Mouse (Mus musculus) layer of hippocampus, adult 9-10 months (tissue): Measurements from ENCODE around the gene Hes2.

Source experiments
- DNase-seq: peaks from one replicate; pipeline ENCODE4 v3.0.0; 2022; ENCODE audit warnings: low spot score

The Hes2 gene

DNA sequence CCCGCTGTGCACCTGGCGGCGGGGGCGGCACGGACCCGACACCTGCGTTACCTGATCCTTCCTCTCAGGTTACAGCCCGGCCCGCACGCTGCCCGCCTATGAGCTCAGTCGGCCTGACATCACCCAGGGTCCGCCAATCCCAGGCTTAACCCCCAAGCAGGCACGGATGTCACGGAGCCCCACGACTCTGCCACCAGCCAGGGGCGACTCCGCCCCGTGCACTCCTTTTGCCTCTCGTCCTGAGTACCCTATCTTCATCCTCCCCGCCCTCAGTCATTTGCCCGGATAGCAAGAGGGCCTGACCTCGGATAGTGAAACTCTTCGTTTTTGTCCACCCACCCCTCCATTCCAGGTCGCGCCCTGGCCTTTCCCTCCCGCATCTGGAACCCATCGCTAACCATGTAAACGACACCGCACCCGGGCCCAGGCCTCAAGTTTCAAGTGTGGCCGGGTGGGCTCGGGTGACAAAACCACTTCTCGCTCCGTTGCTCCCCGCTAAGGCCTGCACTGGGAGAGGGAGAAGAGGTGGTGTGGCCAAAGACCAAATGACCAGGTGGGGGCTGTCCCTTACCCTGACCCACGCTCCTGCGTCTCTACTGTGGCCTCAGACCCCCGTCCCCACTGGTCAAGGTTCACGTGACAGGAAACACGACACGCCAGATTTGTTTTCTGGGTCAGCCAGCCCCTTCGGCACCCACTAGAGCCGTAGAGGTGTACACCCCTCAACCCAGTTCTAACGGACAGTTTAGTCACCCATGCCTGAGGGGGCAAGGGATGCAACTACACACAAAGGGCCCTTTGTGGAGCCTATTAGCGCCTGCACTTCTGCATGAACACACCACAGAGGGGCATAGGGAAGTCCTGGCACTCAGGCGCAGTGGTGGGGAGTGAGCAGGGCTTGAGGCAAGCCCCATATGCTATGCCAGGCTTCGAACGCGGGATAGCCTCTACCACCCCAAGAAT, 26.6 kb upstream of the Hes2 start:
- DNase-seq, result no peak

DNA sequence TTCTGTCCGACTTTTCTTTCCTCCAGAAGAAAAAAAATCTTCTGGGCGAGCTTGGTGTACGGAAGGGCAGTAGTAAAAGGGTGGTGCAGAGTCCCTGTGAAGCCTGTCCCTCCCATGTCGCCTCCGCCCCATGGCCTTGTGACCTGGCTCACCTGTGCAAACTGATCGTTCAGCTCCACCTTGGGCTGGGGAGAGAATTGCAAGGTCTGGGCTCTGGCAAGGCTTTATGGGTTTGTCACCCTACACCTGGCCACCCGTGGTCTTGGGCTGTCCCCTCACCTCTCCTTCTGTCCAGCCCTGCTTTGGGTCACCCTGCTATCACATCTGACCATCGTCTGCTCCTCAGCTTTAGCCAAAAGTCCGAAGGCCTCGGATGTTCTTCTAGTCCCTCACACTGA, 25.9 kb upstream of the Hes2 start:
- no peak for DNase-seq

DNA sequence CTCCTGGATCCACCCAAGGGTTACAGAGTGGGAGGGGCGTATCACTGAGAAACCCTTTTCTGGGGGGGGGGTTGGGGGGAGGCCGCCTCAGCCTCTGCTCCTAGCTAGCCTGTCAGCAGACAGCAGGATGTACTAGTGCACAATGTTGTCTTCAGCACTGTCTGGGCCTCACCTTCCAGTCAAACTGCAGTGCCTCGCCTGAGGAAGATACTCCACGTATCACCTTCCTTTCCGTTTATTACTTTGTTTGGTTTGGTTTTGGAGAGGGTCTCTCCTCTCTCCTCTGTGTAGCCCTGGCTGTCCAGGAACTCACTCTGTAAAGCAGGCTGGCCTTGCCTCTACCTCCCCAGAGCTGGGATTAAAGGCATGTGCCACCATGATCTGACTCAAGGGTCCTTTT, 25.5 kb upstream of the Hes2 start:
- no peak for DNase-seq

DNA sequence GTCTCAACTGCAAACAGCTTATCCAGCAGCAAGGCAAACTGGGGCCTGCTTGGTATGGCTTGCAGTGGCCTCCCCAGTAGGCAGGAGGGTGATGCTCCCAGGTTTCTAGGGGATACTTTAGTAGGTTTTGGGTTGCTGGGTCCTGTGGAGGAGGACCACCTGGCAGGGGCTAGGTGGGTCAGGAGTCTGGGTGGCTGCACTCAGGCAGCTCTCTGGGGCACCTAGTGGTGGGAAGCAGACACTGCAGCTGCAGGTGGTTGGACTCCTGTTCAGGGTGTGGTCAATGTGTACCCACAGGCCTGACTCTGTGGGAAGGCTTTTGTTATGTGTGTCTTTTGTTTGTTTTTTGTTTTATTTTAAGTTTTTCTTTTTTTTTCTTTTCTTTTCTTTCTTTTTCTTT, 24.2 kb upstream of the Hes2 start:
- DNase-seq, result no peak

DNA sequence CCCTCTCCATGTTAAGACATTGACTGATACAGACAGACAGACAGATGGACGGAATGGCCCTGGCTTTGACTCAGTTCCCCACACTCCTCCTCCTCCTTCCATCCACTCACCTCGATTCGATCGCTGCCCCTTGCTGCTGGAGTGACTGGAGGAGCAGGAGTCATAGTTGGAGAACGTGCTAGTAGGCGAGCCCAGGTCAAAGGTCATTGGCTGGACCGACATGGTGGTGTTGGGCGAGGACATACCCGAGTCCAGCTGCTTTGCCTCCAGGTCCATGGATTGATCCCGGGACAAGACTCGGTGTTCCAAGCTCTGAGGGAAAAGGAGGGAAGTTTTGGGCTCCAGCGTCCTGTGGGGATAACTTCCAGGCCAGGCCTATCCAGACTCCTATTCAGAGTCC, 23.3 kb upstream of the Hes2 start:
- DNase-seq, result no peak

DNA sequence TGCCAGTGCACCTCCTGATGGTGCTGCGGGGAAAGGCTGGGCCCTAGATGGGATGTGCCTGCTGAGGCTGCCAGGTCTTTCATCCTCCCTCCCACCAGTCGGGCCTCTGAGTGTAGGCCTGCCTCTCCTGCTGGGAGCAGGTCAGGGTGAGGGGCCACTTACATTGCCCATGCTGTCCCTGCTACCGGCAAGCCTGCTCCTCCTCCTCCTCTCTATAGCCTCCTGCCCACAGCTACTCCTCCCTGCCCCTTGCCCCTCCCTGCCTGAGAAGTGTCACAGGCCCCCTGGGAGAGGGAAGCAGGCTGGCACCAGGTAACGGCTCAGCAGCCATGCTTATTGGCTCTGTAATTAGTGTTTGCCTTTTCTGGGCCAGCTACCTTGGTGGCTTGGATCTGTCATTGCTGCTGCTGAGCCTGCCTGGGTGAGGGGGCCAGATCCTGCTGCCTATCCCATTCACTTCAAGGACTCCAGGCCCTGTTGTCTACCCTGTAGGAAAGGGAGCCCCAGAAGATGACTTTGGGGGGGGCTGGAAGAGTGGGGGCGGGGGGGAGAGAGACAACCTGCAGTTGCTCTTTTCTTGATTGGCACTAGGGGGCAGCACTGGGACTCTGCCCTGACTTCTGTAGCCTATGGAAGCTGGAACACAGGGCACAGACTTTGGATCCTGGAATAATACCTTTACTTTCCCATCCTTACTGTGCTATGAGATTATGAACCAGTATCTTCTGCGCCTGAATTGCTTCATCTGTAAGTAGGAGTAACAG, 22.4 kb upstream of the Hes2 start:
- DNase-seq, result no peak

DNA sequence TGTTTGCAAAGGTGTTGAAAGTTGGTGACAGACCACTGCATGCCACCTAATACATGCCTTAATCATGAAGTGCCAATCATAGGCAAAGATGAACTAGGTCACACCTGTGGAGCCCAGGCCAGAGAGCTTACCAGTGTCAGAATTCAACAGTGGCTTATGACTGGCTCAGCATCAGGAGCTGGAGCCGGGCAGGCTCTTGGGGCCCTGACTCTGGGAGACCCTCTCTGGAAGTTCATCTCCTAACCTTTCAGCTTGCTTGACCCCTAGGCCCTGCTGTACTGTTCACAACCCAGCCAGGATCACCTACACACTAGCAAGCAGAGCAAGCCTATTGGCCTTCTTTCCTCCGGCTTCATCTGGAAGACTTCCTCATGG, 21.8 kb upstream of the Hes2 start:
- no peak for DNase-seq

DNA sequence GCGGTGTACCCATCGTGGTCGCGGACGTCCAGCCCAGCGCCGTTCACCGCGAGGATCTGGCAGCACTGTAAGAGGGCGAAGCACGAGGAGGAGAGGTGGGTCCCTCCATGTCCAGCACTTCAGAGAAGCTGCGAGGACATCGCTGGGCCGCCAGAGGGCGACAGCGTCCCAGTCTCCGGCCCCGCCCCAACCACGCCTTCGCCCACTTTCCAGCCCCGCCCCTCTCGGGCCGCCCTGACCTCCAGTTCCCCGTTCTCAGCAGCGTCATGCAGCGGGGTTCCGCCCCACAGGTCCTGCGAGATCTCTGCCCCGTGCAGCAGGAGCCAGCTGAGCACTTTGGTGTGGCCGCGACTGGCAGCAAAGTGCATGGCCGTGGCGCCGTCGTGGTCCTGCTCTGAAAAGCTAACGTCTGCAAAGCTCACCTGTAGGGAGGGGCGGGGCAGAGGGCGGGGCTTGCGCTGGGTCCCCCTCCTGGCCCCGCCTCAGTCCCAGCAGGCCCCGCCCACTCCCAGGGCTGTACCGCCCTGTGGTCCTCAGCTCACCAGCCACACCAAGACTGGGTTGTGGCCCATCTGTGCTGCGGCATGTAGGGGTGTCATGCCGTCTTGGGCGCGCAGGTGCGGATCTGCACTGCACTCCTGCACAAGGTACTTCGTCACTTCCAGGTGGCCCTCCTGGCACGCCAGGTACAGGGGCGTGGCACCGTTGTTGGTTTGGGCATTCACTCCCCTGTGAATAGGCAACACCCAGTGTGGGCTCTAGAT, 20.0 kb upstream of the Hes2 start:
- DNase-seq, result peak; percentile 54

DNA sequence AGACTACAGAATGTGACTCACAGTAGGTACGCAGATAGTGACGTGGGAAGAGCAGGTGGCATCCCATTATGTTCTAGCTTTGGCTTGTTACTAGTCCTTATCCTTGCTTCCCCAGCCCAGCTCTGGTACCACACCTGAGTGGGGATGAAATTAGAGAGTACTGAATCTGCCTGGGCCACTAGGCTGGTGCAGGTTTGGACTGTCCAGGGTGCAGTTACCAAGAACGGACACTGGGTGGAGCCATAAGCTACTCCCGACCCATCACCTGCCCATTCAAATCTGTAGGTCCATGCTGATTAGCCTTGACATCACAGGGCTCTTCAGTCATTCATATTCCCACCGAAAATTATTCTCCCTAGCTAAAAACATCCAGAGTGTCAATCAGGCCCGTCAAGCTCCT, 18.2 kb upstream of the Hes2 start:
- no peak for DNase-seq

DNA sequence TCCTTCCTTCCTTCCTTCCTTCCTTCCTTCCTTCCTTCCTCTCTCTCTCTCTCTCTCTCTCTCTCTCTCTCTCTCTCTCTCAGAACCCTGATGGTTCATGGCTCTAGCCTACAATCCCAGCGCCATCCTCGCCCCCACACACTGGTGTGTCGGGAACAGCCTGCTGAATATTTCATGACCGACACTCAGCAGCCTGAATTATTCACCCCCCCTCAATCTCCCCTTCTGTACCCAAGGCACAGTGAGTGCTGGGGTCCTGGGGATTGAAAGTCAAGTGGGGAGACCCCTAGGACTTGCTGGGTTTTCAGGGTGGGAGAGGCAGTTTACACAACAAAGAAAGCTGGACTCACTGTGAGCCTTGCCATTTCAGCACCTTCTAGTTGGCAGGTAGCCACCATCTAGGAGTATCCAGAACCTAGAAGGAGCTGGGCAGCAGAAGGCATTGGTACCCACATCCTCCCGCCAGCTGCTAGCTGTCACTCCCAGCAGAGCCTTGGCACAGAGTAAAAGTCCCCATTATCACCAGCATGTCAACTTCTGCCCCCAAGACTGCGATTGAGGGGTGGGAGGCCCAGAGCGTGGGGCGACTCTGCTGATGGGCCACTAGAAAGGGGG, 17.0 kb upstream of the Hes2 start:
- no peak for DNase-seq

DNA sequence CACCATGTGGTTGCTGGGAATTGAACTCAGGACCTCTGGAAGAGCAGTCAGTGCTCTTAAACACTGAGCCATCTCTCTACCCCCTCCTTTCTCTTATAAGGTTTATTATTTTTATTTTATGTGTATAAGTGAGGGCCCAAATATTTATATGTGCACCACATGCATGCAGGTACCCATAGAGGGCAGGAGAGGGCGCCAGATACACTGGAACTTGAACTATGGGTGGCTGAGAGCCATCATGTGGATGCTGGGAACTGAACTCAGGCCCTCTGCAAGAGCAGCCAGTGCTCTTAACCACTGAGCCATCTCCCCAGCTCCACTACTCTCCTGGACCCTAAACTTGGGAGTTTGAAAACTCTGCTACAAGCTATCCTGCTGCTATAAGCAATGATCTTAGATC, 15.0 kb upstream of the Hes2 start:
- DNase-seq, result no peak

DNA sequence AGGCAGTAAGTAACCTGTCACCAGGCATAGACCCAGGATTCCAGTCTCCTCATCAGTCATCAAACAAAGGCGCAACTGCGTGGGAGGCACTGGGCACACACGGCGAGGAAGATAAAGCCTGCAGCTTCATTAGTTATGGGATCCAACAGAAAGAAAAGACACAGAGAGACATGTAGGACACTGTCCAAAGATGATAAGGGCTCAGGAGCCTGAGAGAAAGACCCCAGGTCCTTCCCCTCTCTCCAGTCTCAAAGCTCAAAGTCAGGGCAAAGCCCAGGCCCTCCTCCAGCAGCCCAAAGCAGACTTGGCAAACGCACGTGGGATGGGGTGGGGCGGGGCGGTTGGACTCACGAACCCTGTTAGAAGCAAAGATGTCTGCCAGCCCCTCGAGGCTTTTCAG, 13.2 kb upstream of the Hes2 start:
- no peak for DNase-seq

DNA sequence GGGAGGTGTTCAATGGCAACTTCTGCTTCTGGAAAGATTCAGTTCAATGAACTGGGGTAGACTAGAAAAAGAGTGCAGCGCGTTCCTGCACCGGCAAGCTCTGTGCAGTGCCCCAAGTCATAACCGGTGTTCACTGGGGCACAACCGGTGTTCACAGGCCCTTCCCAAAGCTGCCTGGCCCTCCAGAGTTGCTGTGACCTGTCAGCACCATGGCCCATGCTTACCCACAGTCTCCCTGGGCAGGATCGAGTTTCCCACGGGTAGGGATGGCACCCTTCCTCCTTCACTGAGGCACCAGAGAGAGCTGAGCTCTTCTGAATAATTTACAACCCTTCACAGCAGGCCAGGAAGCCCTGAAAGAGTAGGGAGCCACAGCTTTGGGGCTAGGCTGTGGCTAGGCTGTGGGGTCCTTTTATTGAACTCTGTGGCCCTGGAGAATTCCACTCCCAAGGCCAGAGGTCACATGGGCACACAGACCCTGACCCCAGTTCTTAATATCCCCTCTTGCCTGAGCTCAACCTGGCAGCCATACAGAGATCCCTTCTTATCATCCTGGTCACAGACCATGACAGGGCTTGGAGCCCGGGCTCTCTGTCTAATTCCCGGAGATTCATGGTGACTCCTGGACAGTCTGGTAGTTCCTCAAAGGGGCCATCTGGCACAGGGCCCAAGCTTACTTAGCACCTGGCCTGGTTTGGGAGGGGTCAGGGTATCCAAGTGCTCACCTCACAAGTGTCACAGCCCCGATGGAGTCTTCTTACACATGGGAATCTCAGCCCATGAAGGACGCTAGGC, 12.4 kb upstream of the Hes2 start:
- no peak for DNase-seq

DNA sequence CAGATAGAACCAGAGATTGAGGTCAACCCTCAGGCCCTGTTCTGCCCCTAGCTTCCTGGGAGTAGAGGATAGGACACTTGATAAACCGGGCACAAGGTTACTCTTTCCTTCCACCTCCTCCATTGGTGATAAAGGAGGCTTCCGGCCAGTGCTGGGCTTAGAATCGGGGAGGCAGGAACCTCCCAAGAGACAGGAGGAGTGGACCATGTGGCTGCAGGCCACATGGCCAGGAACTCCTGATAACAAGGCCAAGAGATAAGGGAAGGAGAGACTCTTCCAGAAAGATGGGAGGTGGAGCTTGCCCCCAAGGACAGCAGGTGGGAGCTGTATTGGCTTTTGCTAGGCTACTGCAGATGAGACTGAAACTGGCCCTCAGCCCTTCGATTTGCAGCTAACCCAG, 8.1 kb upstream of the Hes2 start:
- DNase-seq, result no peak

DNA sequence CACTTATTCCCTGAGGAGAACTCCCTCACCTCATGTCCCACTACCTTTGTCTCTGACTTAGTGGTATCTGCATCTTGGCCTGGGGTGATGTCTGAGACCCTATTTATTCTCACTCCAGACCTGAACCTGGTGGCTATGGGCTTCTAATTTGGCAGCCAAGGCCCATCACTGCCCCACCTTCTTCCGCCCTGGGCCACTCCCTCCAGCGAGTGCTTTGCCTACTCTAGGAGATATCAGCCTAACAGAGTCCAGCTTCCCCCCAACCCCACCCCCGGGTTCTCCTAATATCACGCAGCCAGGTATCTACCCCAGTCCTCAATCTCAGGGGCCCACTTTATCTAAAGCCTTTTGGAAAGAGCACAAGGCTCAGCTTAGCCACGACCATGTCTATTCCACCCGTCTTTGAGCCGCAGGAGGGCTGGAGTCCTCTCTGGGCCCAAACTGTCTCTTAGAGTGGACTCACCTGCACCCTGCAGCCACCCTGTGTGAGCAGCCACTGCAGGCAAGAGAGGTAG, 7.2 kb upstream of the Hes2 start:
- DNase-seq, result no peak

DNA sequence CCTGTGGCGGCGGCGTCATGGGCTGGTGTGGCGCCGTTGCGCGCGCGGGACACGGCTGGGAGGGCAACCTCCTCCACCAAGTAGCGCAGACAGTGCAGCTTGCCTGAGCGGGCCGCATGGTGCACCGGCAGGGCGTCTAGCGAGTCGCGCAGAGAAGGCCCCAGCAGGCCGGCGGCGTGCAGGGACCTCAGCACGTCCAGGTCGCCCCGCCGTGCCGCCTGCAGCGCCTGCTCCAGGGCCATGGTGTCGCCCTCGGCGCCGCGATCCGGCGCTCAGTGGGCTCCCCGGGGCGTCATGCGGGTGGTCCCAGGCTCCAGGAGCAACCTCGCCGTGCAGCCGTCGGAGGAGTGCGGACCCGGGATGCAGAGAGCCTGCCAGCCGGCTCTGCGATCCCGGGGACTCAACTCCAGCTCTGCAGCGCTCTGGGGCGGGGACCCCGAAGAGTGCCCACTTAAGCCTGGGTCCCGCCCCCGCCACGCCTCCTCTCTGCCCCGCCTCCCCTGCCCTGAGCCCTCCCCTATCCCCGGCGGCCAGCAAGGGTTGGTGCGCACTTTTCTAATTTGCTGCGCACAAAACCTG, 6.6 kb upstream of the Hes2 start, which contains the start of gene Espn:
Espn (minus strand) TSS at position 406 of the 579 bp plus-strand sequence.
- DNase-seq, result no peak

DNA sequence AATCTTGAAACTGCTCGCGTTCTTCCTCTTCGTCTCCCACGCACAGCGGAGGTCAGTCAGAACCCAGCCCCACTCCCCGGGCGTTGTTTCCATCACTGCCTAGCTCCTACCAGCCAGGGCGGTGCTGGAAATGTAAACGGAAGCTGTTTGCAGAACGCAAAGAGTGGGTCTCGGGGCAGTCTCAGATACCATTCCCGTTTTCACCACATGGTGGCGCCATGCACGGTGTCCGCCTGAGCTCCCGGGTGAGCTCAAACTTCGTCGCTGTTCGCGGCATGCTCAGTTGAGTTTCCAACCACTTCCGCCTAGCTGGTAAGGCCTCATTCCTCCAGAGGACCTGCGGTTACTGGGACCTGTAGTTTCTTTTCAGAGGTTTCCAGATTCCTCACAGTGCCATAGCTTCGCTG, 4.9 kb upstream of the Hes2 start:
- no peak for DNase-seq

DNA sequence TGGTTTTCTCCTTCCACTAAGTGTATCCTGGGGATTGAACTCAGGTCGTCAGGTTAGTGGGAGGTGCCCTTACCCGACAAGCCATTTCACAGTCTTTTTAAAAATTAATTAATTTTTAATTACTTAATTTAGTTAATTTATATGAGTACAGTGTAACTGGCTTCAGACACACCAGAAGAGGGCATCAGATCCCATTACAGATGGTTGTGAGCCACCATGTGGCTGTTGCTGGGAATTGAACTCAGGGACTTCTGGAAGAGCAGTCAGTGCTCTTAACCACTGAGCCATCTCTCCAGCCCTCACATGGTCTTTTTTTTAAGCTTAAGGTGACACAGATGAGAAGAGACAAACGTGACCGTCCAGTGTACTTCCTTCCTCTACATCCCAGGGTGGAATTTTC, 3.6 kb upstream of the Hes2 start:
- DNase-seq, result no peak

DNA sequence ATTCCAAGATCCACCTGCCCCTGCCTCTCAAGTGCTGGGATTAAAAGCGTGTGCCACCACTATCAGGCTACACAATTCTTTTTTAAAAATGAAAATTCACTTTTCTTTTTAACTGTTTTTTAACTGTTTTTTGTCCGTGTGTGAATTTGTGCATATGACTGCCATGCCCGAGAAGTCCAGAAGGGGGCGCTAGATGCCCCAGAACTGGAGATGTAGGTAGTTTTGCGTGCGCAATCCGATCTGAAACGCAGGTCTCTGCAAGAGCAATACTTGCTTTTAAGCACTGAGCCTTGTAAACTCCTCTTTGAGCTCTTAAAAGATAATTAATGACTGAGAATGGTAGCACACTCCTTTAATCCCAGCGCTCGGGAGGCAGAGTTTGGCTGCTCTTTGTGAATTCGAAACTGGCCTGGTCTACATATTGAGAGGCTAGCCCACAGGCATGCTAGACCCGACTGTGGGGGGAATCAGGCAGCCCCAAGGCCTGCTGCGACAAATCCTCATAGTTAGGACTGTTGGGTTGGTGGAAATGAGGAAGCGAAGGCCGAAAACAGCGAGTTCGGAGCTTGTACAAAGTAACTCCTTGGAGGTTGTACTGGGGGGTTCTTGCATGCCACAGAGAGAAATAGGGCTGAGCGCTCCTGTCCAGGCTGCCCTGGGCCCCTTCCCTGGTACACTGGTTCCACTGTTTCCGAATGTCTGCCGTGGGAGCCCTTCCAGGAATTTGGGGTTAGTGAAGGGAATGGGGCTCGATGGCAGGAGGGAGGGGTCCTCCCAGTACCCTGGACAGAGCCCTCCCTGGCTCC, 685 bp upstream of the Hes2 start:
- DNase-seq, result no peak

DNA sequence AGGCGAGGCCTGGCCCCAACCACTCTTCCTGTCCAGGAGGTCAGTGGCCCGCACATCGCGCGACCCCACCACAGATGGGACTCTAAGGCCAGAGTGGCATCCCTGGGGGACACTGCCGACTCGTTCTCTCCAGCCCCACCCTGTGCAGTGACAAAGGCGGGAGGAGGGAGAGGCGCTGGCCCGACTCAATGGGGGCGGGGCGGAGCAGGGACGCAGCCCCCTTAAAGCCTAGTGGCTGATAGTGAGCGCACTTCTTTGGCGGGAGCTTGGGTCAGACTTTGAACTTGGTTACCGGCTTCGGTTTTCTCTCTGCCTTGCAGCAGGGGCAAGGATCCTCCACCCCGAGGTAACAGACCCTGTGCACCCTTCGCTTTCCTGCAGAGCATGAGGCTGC, 615 bp downstream of the Hes2 start:
- DNase-seq, result no peak
